Mouse (Mus musculus): Measurements from ENCODE around the gene D6Wsu163e. TPM values are rescaled to one million over a fixed set of nuclear protein-coding genes. Genes with fewer than 3 reads are reported as not detected.

The D6Wsu163e gene
- polyA plus RNA-seq, 1 experiment from 2014 or later = 16.8 TPM

GRCm38 (mm10) chr6:127014906-127015770 lies 75.4 kb downstream of the D6Wsu163e start, which contains the start of gene Fgf6:
Fgf6 (plus strand) TSS chr6:127015586.
- Histone ChIP-seq H3K4me2 (replicated peaks; ENCODE audit: low read depth, low read length) (0 out of 2 replicates have a peak within 1 kb of the TSS, but pooled peaks have one; percentile 6), H3K9ac (ENCODE audit: low read depth, low read length) (no peak within 1 kb of the TSS), H3K27me3 (ENCODE audit: control insufficient read depth, insufficient read depth, low read length) (peaks cover 14% of the 10 kb centered on the region; the same call in 1 of the 2 replicates), H3K4me1 (ENCODE audit: control insufficient read depth, insufficient read depth, low read length) (0 out of 2 replicates have a peak, but pooled peaks cover 3% of the 10 kb centered on the region), H3K9me3 (ENCODE audit: control insufficient read depth, low read length) (no peaks in the 10 kb centered on the region), H3K36me3 (ENCODE audit: control insufficient read depth, insufficient read depth, low read length) (no peaks in the 10 kb centered on the region), H3K4me3 (ENCODE audit: low read length) (no peak within 1 kb of the TSS), H3K27ac (ENCODE audit: low read depth, low read length) (no peak within 1 kb of the TSS)
- peak; percentile 66; the same call in 1 of the 2 replicates for ATAC-seq (ENCODE audit: low FRiP score, low TSS enrichment)
- 52% methylated on average over 26 of the region's 26 CpGs for WGBS

GRCm38 (mm10) chr6:127019254-127019653 lies 79.5 kb downstream of the D6Wsu163e start:
- 0 out of 2 replicates have a peak, but pooled peaks have one; percentile 41 for ATAC-seq (ENCODE audit: low FRiP score, low TSS enrichment)
- Histone ChIP-seq H3K9me3 (ENCODE audit: control insufficient read depth, low read length) (no peaks in the 10 kb centered on the region), H3K4me1 (ENCODE audit: control insufficient read depth, insufficient read depth, low read length) (0 out of 2 replicates have a peak, but pooled peaks cover 3% of the 10 kb centered on the region), H3K4me3 (ENCODE audit: low read length) (no peak overlapping the region), H3K9ac (ENCODE audit: low read depth, low read length) (no peak overlapping the region), H3K27me3 (ENCODE audit: control insufficient read depth, insufficient read depth, low read length) (peaks cover 36% of the 10 kb centered on the region), H3K4me2 (replicated peaks; ENCODE audit: low read depth, low read length) (no peak overlapping the region), H3K27ac (ENCODE audit: low read depth, low read length) (no peak overlapping the region), H3K36me3 (ENCODE audit: control insufficient read depth, insufficient read depth, low read length) (no peaks in the 10 kb centered on the region)
- 4% methylated on average over 6 of the region's 6 CpGs for WGBS

GRCm38 (mm10) chr6:127020431-127020830 lies 80.7 kb downstream of the D6Wsu163e start:
- ATAC-seq (ENCODE audit: low FRiP score, low TSS enrichment) = no peak
- no peaks in the 10 kb centered on the region for H3K36me3 ChIP-seq (ENCODE audit: control insufficient read depth, insufficient read depth, low read length)
- no peak overlapping the region for H3K27ac ChIP-seq (ENCODE audit: low read depth, low read length)
- 0 out of 2 replicates have a peak, but pooled peaks cover 3% of the 10 kb centered on the region for H3K4me1 ChIP-seq (ENCODE audit: control insufficient read depth, insufficient read depth, low read length)
- H3K9ac ChIP-seq (ENCODE audit: low read depth, low read length) = no peak overlapping the region
- no peaks in the 10 kb centered on the region for H3K9me3 ChIP-seq (ENCODE audit: control insufficient read depth, low read length)
- H3K4me3 ChIP-seq (ENCODE audit: low read length) = no peak overlapping the region
- WGBS = 11% methylated on average over 13 of the region's 13 CpGs
- H3K27me3 ChIP-seq (ENCODE audit: control insufficient read depth, insufficient read depth, low read length) = peaks cover 39% of the 10 kb centered on the region
- no peak overlapping the region for H3K4me2 ChIP-seq (replicated peaks; ENCODE audit: low read depth, low read length)

GRCm38 (mm10) chr6:127024836-127025235 lies 85.1 kb downstream of the D6Wsu163e start:
- no peak for ATAC-seq (ENCODE audit: low FRiP score, low TSS enrichment)
- H3K4me2 ChIP-seq (replicated peaks; ENCODE audit: low read depth, low read length) = no peak overlapping the region
- no peak overlapping the region for H3K9ac ChIP-seq (ENCODE audit: low read depth, low read length)
- no peaks in the 10 kb centered on the region for H3K4me1 ChIP-seq (ENCODE audit: control insufficient read depth, insufficient read depth, low read length)
- no peak overlapping the region for H3K4me3 ChIP-seq (ENCODE audit: low read length)
- H3K27me3 ChIP-seq (ENCODE audit: control insufficient read depth, insufficient read depth, low read length) = peaks cover 25% of the 10 kb centered on the region
- WGBS = 78% methylated on average over 7 of the region's 7 CpGs
- no peaks in the 10 kb centered on the region for H3K9me3 ChIP-seq (ENCODE audit: control insufficient read depth, low read length)
- no peak overlapping the region for H3K27ac ChIP-seq (ENCODE audit: low read depth, low read length)
- H3K36me3 ChIP-seq (ENCODE audit: control insufficient read depth, insufficient read depth, low read length) = no peaks in the 10 kb centered on the region

Other genes starting within 250 kb of the D6Wsu163e start
- gene Kcna6, start 199.3 kb upstream of the D6Wsu163e start, polyA plus RNA-seq (2014; fragmentation: Nextera tagmentation; extraction: Ambion mirVana) = 1.3 and 2.5 TPM in 2 replicates
- gene Ndufa9, start 90.8 kb upstream of the D6Wsu163e start, polyA plus RNA-seq (2014; fragmentation: Nextera tagmentation; extraction: Ambion mirVana) = 203 and 210 TPM in 2 replicates
- gene Akap3, start 86.9 kb upstream of the D6Wsu163e start, polyA plus RNA-seq (2014; fragmentation: Nextera tagmentation; extraction: Ambion mirVana) = 0.16 TPM in 1 of 2 replicates, not detected in the other
- not detected in 2 replicates for gene Dyrk4, start 18.1 kb upstream of the D6Wsu163e start, polyA plus RNA-seq (2014; fragmentation: Nextera tagmentation; extraction: Ambion mirVana)
- 68.0 and 73.8 TPM in 2 replicates for gene Rad51ap1, start 375 bp upstream of the D6Wsu163e start, polyA plus RNA-seq (2014; fragmentation: Nextera tagmentation; extraction: Ambion mirVana)
- gene Fgf6, start 75.6 kb downstream of the D6Wsu163e start, polyA plus RNA-seq (2014; fragmentation: Nextera tagmentation; extraction: Ambion mirVana) = not detected in 2 replicates
- not detected in 2 replicates for gene Fgf23, start 132.9 kb downstream of the D6Wsu163e start, polyA plus RNA-seq (2014; fragmentation: Nextera tagmentation; extraction: Ambion mirVana)
- 1.2 and 2.6 TPM in 2 replicates for gene Tigar, start 169.6 kb downstream of the D6Wsu163e start, polyA plus RNA-seq (2014; fragmentation: Nextera tagmentation; extraction: Ambion mirVana)
- 793 and 904 TPM in 2 replicates for gene Ccnd2, start 212.2 kb downstream of the D6Wsu163e start, polyA plus RNA-seq (2014; fragmentation: Nextera tagmentation; extraction: Ambion mirVana)